Mouse (Mus musculus) ES-E14 (cell line): ENCODE results near the gene U2af1. TPM values are rescaled to one million over a fixed set of nuclear protein-coding genes. Genes with fewer than 3 reads are reported as not detected.
A peak's percentile ranks its signal among the peaks of the same experiment; 100 is the strongest.

Experiments used
- DNase-seq: peaks from one replicate; pipeline ENCODE4 v3.0.0-alpha.2; 2013; ENCODE audit warnings: low read depth, low spot score
- H3K27ac ChIP-seq: 2 replicates; pipeline ENCODE4 v1.5.1; 2012; ENCODE audit warnings: low read depth, mild to moderate bottlenecking, low read length, moderate library complexity, mixed read lengths; ENCODE audit not compliant: poor library complexity, insufficient read depth, severe bottlenecking
- H3K36me3 ChIP-seq: 2 replicates; pipeline ENCODE4 v1.6.1; 2012; ENCODE audit warnings: mild to moderate bottlenecking, low read length, moderate library complexity, mixed read lengths; ENCODE audit not compliant: control insufficient read depth, poor library complexity, insufficient read depth, severe bottlenecking
- H3K4me1 ChIP-seq, 2 experiments: fragments of 150-350 bp in 1 of 2; sonication (generic) in 1 of 2; 2 replicates each; pipeline ENCODE4 v1.6.1; 2012; ENCODE audit warnings: low read length in 2 of 2, mild to moderate bottlenecking in 1 of 2, mixed read lengths in 1 of 2; ENCODE audit not compliant: control insufficient read depth in 2 of 2, insufficient read depth in 2 of 2, poor library complexity in 1 of 2
- H3K4me3 ChIP-seq, 2 experiments: fragments of 150-350 bp in 1 of 2; sonication (generic) in 1 of 2; 2 replicates each; pipeline ENCODE4 v1.5.1; 2012; ENCODE audit warnings: low read length in 2 of 2, low read depth in 1 of 2, mild to moderate bottlenecking in 1 of 2, mixed read lengths in 1 of 2; ENCODE audit not compliant: insufficient read depth in 1 of 2, poor library complexity in 1 of 2, severe bottlenecking in 1 of 2
- H3K9ac ChIP-seq: 2 replicates; pipeline ENCODE4 v1.6.1; 2012; ENCODE audit warnings: low read depth, mild to moderate bottlenecking, low read length, mixed read lengths; ENCODE audit not compliant: poor library complexity, insufficient read depth, severe bottlenecking
- H3K9me3 ChIP-seq: fragments of 150-350 bp; sonication (generic); 2 replicates; pipeline ENCODE4 v1.6.1; 2012; ENCODE audit warnings: low read depth, mild to moderate bottlenecking, low read length; ENCODE audit not compliant: control insufficient read depth, insufficient read depth
- CHD2 ChIP-seq: IDR thresholded peaks from 2 replicates; pipeline ENCODE4 v1.6.1; 2014; ENCODE audit warnings: mild to moderate bottlenecking, low read depth, low read length, inconsistent platforms
- HCFC1 ChIP-seq: IDR thresholded peaks from 2 replicates; pipeline ENCODE4 v1.6.1; 2012; ENCODE audit warnings: low read length, inconsistent platforms, borderline replicate concordance; ENCODE audit not compliant: insufficient read depth
- MAFK ChIP-seq: IDR thresholded peaks from 2 replicates; pipeline ENCODE4 v1.6.1; 2014; ENCODE audit warnings: mild to moderate bottlenecking, low read depth, low read length, inconsistent platforms; ENCODE audit not compliant: insufficient read depth
- ZC3H11A ChIP-seq: IDR thresholded peaks from 2 replicates; pipeline ENCODE4 v1.6.1; 2012; ENCODE audit warnings: low read depth, mild to moderate bottlenecking, inconsistent platforms, low read length, borderline replicate concordance
- ZNF384 ChIP-seq: IDR thresholded peaks from 2 replicates; pipeline ENCODE4 v1.6.1; 2012; ENCODE audit warnings: low read depth, low read length, inconsistent platforms
- in situ Hi-C, 2 experiments: fragments of 600-800 bp; cut with MboI; formaldehyde crosslinking; loops; one replicate each; pipeline ENCODE4 v1.15.1; 2025; ENCODE audit warnings: low sequenced_read_pairs in 2 of 2, inconsistent platforms in 1 of 2; ENCODE audit not compliant: unreplicated experiment in 2 of 2
- total RNA-seq: library from RNA; depleted of rRNA; stranded (reverse); fragments of 300-350 nt; gene quantifications from 2 replicates; pipeline ENCODE4 v1.2.3, GENCODE M21; 2012

The U2af1 gene
- total RNA-seq, 1 experiment, result 238 TPM

- Histone ChIP-seq H3K4me3 (no peak overlapping the region), H3K9ac (no peak overlapping the region), H3K9me3 (no peaks in the 10 kb centered on the region), H3K27ac (no peak overlapping the region), H3K36me3 (no peaks in the 10 kb centered on the region), H3K4me1 (peaks cover 0 to 13% of the 10 kb centered on the region in 2 experiments; a peak in 2 of 4 replicates)
- DNase-seq, result no peak
- TF ChIP-seq ZC3H11A, result no peak
- TF ChIP-seq CHD2, result no peak
- TF ChIP-seq HCFC1, result no peak
- TF ChIP-seq MAFK, result no peak
- in situ Hi-C loops, result loop anchor here in 1 of 2 experiments (5.0 kb wide), 1 partner anchor 332 kb away; no protein-coding TSS in a partner anchor
Measured at GRCm38 (mm10) chr17:31694949-31695348, 36.3 kb upstream of the U2af1 start.

- no peaks in the 10 kb centered on the region for H3K9me3 ChIP-seq
- in situ Hi-C loops, result loop anchor here in 1 of 2 experiments (5.0 kb wide), 1 partner anchor 333 kb away; no protein-coding TSS in a partner anchor
- H3K4me3 ChIP-seq, result no peak overlapping the region
- no peaks in the 10 kb centered on the region for H3K36me3 ChIP-seq
- no peak for TF ChIP-seq ZC3H11A
- TF ChIP-seq HCFC1, result no peak
- TF ChIP-seq ZNF384, result no peak
- TF ChIP-seq MAFK, result no peak
- TF ChIP-seq CHD2, result no peak
- H3K4me1 ChIP-seq, result peaks cover 0 to 13% of the 10 kb centered on the region in 2 experiments; a peak in 2 of 4 replicates
- H3K27ac ChIP-seq, result no peak overlapping the region
- DNase-seq, result no peak
- H3K9ac ChIP-seq, result no peak overlapping the region
Measured at GRCm38 (mm10) chr17:31694023-31694376, 35.3 kb upstream of the U2af1 start.

GRCm38 (mm10) chr17:31693330-31694022, 34.8 kb upstream of the U2af1 start:
- Histone ChIP-seq H3K9ac (no peak overlapping the region; the same call in 1 of the 2 replicates), H3K36me3 (no peaks in the 10 kb centered on the region), H3K4me3 (peak overlapping the region in 1 of 2 experiments; percentile 10; a peak in 1 of 4 replicates), H3K27ac (no peak overlapping the region), H3K4me1 (peaks cover 0 to 13% of the 10 kb centered on the region in 2 experiments; a peak in 2 of 4 replicates), H3K9me3 (no peaks in the 10 kb centered on the region)
- DNase-seq, result peak; percentile 60
- TF ChIP-seq ZC3H11A (peak; percentile 78), HCFC1 (no peak)
- in situ Hi-C loops, result loop anchor here in 1 of 2 experiments (5.0 kb wide), 1 partner anchor 334 kb away; no protein-coding TSS in a partner anchor

- peaks cover 0 to 13% of the 10 kb centered on the region in 2 experiments; a peak in 2 of 4 replicates for H3K4me1 ChIP-seq
- H3K27ac ChIP-seq, result no peak overlapping the region
- in situ Hi-C loops, result loop anchor here in 1 of 2 experiments (5.0 kb wide), 1 partner anchor 334 kb away; no protein-coding TSS in a partner anchor
- no peak for TF ChIP-seq ZNF384
- H3K9me3 ChIP-seq, result no peaks in the 10 kb centered on the region
- H3K36me3 ChIP-seq, result no peaks in the 10 kb centered on the region
- no peak for DNase-seq
- no peak overlapping the region for H3K4me3 ChIP-seq
- no peak overlapping the region for H3K9ac ChIP-seq
Measured at GRCm38 (mm10) chr17:31692918-31693317, 34.2 kb upstream of the U2af1 start.
